Mouse (Mus musculus) CH12.LX (cell line): ENCODE results near the gene Srp9. TPM values are rescaled to one million over a fixed set of nuclear protein-coding genes. Genes with fewer than 3 reads are reported as not detected.
A peak's percentile ranks its signal among the peaks of the same experiment; 100 is the strongest.

Experiments
- DNase-seq: peaks from one replicate; pipeline ENCODE4 v3.0.0-alpha.2; 2013; ENCODE audit errors: extremely low read depth
- H3K27ac ChIP-seq: 2 replicates; pipeline ENCODE4 v1.5.1; 2012; ENCODE audit warnings: low read depth, mild to moderate bottlenecking, control low read depth, moderate library complexity; ENCODE audit not compliant: insufficient read depth
- H3K27me3 ChIP-seq: replicated peaks from 2 replicates; pipeline ENCODE3; 2012; ENCODE audit warnings: inconsistent platforms
- H3K36me3 ChIP-seq, 2 experiments: replicated peaks in 1 of 2; 2 replicates each; pipeline versions ENCODE3 to v1.6.1; 2012; ENCODE audit warnings: inconsistent platforms in 1 of 2, low read length in 1 of 2, mild to moderate bottlenecking in 1 of 2, mixed read lengths in 1 of 2, moderate library complexity in 1 of 2; ENCODE audit not compliant: control insufficient read depth in 1 of 2, insufficient read depth in 1 of 2
- H3K4me1 ChIP-seq, 2 experiments: 2 replicates each; pipeline ENCODE4 v1.6.1; 2012; ENCODE audit warnings: inconsistent platforms in 1 of 2, moderate library complexity in 1 of 2; ENCODE audit not compliant: insufficient read depth in 2 of 2, control insufficient read depth in 1 of 2
- H3K4me2 ChIP-seq: 2 replicates; pipeline ENCODE4 v1.6.1; 2012; ENCODE audit warnings: low read depth, mild to moderate bottlenecking, control low read depth; ENCODE audit not compliant: poor library complexity, insufficient read depth, severe bottlenecking
- H3K4me3 ChIP-seq, 3 experiments: fragments of 150-350 bp in 1 of 3; sonication (generic) in 1 of 3; replicated peaks in 1 of 3; 2 replicates each; pipeline versions ENCODE3 to v1.5.1; 2011 to 2012; ENCODE audit warnings: low read depth in 2 of 3, low read length in 2 of 3, mild to moderate bottlenecking in 2 of 3, moderate library complexity in 2 of 3, control low read depth in 1 of 3, improper control_type of control experiment in 1 of 3, inconsistent platforms in 1 of 3, mixed read lengths in 1 of 3; ENCODE audit not compliant: poor library complexity in 1 of 3
- H3K79me2 ChIP-seq: replicated peaks from 2 replicates; pipeline ENCODE4 v1.6.1; 2012; ENCODE audit warnings: mild to moderate bottlenecking, moderate library complexity; ENCODE audit not compliant: control insufficient read depth, poor library complexity, insufficient read depth, severe bottlenecking; ENCODE audit errors: extremely low read depth
- H3K9ac ChIP-seq: 2 replicates; pipeline ENCODE4 v1.6.1; 2012; ENCODE audit warnings: low read depth, mild to moderate bottlenecking, control low read depth, moderate library complexity; ENCODE audit not compliant: insufficient read depth
- H3K9me3 ChIP-seq: replicated peaks from 2 replicates; pipeline ENCODE3; 2012; ENCODE audit warnings: low read length, inconsistent platforms, mixed read lengths
- BHLHE40 ChIP-seq: IDR thresholded peaks from 2 replicates; pipeline ENCODE4 v1.6.1; 2011; ENCODE audit warnings: mild to moderate bottlenecking, low read depth, low read length, improper control_type of control experiment
- CHD1 ChIP-seq: IDR thresholded peaks from 2 replicates; pipeline ENCODE4 v1.6.1; 2012; ENCODE audit warnings: low read depth, low read length, improper control_type of control experiment, inconsistent platforms
- CHD2 ChIP-seq: IDR thresholded peaks from 2 replicates; pipeline ENCODE4 v1.6.1; 2011; ENCODE audit warnings: low read length, improper control_type of control experiment
- CTCF ChIP-seq, 2 experiments: IDR thresholded peaks in 1 of 2; conservative IDR thresholded peaks in 1 of 2; 2 replicates each; pipeline ENCODE4 v1.5.1; 2011 to 2012; ENCODE audit warnings: low read depth in 2 of 2, low read length in 2 of 2, improper control_type of control experiment in 1 of 2, inconsistent platforms in 1 of 2, mild to moderate bottlenecking in 1 of 2, moderate library complexity in 1 of 2
- E2F4 ChIP-seq: IDR thresholded peaks from 2 replicates; pipeline ENCODE4 v1.6.1; 2011; ENCODE audit warnings: low read depth, low read length, improper control_type of control experiment; ENCODE audit not compliant: insufficient replicate concordance
- ELF1 ChIP-seq: IDR thresholded peaks from 2 replicates; pipeline ENCODE4 v1.6.1; 2014; ENCODE audit warnings: low read depth, mild to moderate bottlenecking, inconsistent platforms, low read length, improper control_type of control experiment
- EP300 ChIP-seq: IDR thresholded peaks from 2 replicates; pipeline ENCODE4 v1.6.1; 2011; ENCODE audit warnings: low read length, improper control_type of control experiment
- ETS1 ChIP-seq: conservative IDR thresholded peaks from 2 replicates; pipeline ENCODE4 v1.6.1; 2012; ENCODE audit warnings: low read depth, mild to moderate bottlenecking, inconsistent platforms, low read length, improper control_type of control experiment, moderate library complexity
- GABPA ChIP-seq: IDR thresholded peaks from 2 replicates; pipeline ENCODE4 v1.6.1; 2012; ENCODE audit warnings: low read depth, low read length, improper control_type of control experiment, inconsistent platforms; ENCODE audit not compliant: insufficient replicate concordance
- HCFC1 ChIP-seq: IDR thresholded peaks from 2 replicates; pipeline ENCODE4 v1.6.1; 2012; ENCODE audit warnings: low read depth, mild to moderate bottlenecking, inconsistent platforms, low read length, improper control_type of control experiment
- IRF4 ChIP-seq: IDR thresholded peaks from 2 replicates; pipeline ENCODE4 v1.6.1; 2014; ENCODE audit warnings: low read depth, mild to moderate bottlenecking, inconsistent platforms, low read length, improper control_type of control experiment
- JUN ChIP-seq: IDR thresholded peaks from 2 replicates; pipeline ENCODE4 v1.6.1; 2011; ENCODE audit warnings: low read depth, mild to moderate bottlenecking, low read length, improper control_type of control experiment, moderate library complexity; ENCODE audit not compliant: insufficient read depth
- JUND ChIP-seq: conservative IDR thresholded peaks from 2 replicates; pipeline ENCODE4 v1.6.1; 2011; ENCODE audit warnings: low read depth, low read length, improper control_type of control experiment
- KAT2A ChIP-seq: IDR thresholded peaks from 2 replicates; pipeline ENCODE4 v1.6.1; 2012; ENCODE audit warnings: low read length, improper control_type of control experiment, inconsistent platforms; ENCODE audit not compliant: insufficient replicate concordance
- MAFK ChIP-seq: IDR thresholded peaks from 2 replicates; pipeline ENCODE4 v1.6.1; 2011; ENCODE audit warnings: low read length, improper control_type of control experiment; ENCODE audit not compliant: insufficient replicate concordance
- MAX ChIP-seq: IDR thresholded peaks from 2 replicates; pipeline ENCODE4 v1.6.1; 2011; ENCODE audit warnings: low read length, improper control_type of control experiment
- MAZ ChIP-seq: IDR thresholded peaks from 2 replicates; pipeline ENCODE4 v1.6.1; 2012; ENCODE audit warnings: low read depth, mild to moderate bottlenecking, inconsistent platforms, low read length, improper control_type of control experiment, moderate library complexity
- MEF2A ChIP-seq: IDR thresholded peaks from 2 replicates; pipeline ENCODE4 v1.6.1; 2014; ENCODE audit warnings: low read depth, mild to moderate bottlenecking, inconsistent platforms, low read length, improper control_type of control experiment, borderline replicate concordance
- MXI1 ChIP-seq: IDR thresholded peaks from 2 replicates; pipeline ENCODE4 v1.6.1; 2011; ENCODE audit warnings: mild to moderate bottlenecking, low read depth, low read length, improper control_type of control experiment
- MYC ChIP-seq: IDR thresholded peaks from 2 replicates; pipeline ENCODE4 v1.6.1; 2011; ENCODE audit warnings: low read depth, mild to moderate bottlenecking, improper control_type of control experiment, low read length
- NELFE ChIP-seq: IDR thresholded peaks from 2 replicates; pipeline ENCODE4 v1.6.1; 2011; ENCODE audit warnings: low read depth, low read length, improper control_type of control experiment
- NRF1 ChIP-seq: IDR thresholded peaks from 2 replicates; pipeline ENCODE4 v1.6.1; 2014; ENCODE audit warnings: low read depth, mild to moderate bottlenecking, inconsistent platforms, low read length, improper control_type of control experiment, moderate library complexity
- PAX5 ChIP-seq: IDR thresholded peaks from 2 replicates; pipeline ENCODE4 v1.6.1; 2012; ENCODE audit warnings: low read length, inconsistent platforms, mixed read lengths
- POLR2A ChIP-seq: IDR thresholded peaks from 2 replicates; pipeline ENCODE4 v1.6.1; 2011; ENCODE audit warnings: low read depth, mild to moderate bottlenecking, improper control_type of control experiment, low read length
- POLR2AphosphoS2 ChIP-seq: IDR thresholded peaks from 2 replicates; pipeline ENCODE4 v1.6.1; 2011; ENCODE audit warnings: low read depth, low read length, improper control_type of control experiment
- RAD21 ChIP-seq: IDR thresholded peaks from 2 replicates; pipeline ENCODE4 v1.6.1; 2011; ENCODE audit warnings: low read depth, mild to moderate bottlenecking, low read length, improper control_type of control experiment, moderate library complexity
- RCOR1 ChIP-seq: conservative IDR thresholded peaks from 2 replicates; pipeline ENCODE4 v1.6.1; 2012; ENCODE audit warnings: low read depth, mild to moderate bottlenecking, inconsistent platforms, low read length, improper control_type of control experiment
- SIN3A ChIP-seq: IDR thresholded peaks from 2 replicates; pipeline ENCODE4 v1.6.1; 2012; ENCODE audit warnings: low read length, improper control_type of control experiment, inconsistent platforms
- SMC3 ChIP-seq: IDR thresholded peaks from 2 replicates; pipeline ENCODE4 v1.6.1; 2011; ENCODE audit warnings: low read depth, low read length, improper control_type of control experiment
- TBP ChIP-seq: conservative IDR thresholded peaks from 2 replicates; pipeline ENCODE4 v1.6.1; 2011; ENCODE audit warnings: low read depth, low read length, improper control_type of control experiment
- TCF12 ChIP-seq: IDR thresholded peaks from 2 replicates; pipeline ENCODE4 v1.6.1; 2014; ENCODE audit warnings: low read depth, mild to moderate bottlenecking, inconsistent platforms, low read length, improper control_type of control experiment
- UBTF ChIP-seq: IDR thresholded peaks from 2 replicates; pipeline ENCODE4 v1.6.1; 2012; ENCODE audit warnings: low read depth, mild to moderate bottlenecking, inconsistent platforms, low read length, improper control_type of control experiment, moderate library complexity
- USF1 ChIP-seq: IDR thresholded peaks from 2 replicates; pipeline ENCODE4 v1.6.1; 2014; ENCODE audit warnings: low read depth, mild to moderate bottlenecking, inconsistent platforms, low read length, improper control_type of control experiment
- USF2 ChIP-seq: conservative IDR thresholded peaks from 2 replicates; pipeline ENCODE4 v1.6.1; 2011; ENCODE audit warnings: low read depth, low read length, improper control_type of control experiment
- ZC3H11A ChIP-seq: IDR thresholded peaks from 2 replicates; pipeline ENCODE4 v1.6.1; 2012; ENCODE audit warnings: low read depth, mild to moderate bottlenecking, inconsistent platforms, low read length, improper control_type of control experiment
- ZKSCAN1 ChIP-seq: IDR thresholded peaks from 2 replicates; pipeline ENCODE4 v1.6.1; 2012; ENCODE audit warnings: low read depth, inconsistent platforms, low read length, improper control_type of control experiment, borderline replicate concordance
- ZMIZ1 ChIP-seq: IDR thresholded peaks from 2 replicates; pipeline ENCODE4 v1.6.1; 2012; ENCODE audit warnings: low read depth, mild to moderate bottlenecking, inconsistent platforms, low read length, improper control_type of control experiment
- ZNF384 ChIP-seq: IDR thresholded peaks from 2 replicates; pipeline ENCODE4 v1.6.1; 2012; ENCODE audit warnings: low read depth, low read length, improper control_type of control experiment, inconsistent platforms
- dilution Hi-C: fragments of 300-500 bp; cut with MboI; formaldehyde crosslinking; loops from 2 replicates; pipeline ENCODE4 v1.14.3; 2020; ENCODE audit warnings: low sequenced_read_pairs; ENCODE audit not compliant: extremely low pct_unique_long_range_greater_than_20kb, extremely low pct_ligation_motif_present
- in situ Hi-C: fragments of 300-500 bp; cut with MboI; formaldehyde crosslinking; loops from 3 replicates; pipeline ENCODE4 v1.14.3; 2019; ENCODE audit warnings: low sequenced_read_pairs, low pct_ligation_motif_present, low pct_unique_long_range_greater_than_20kb, mixed read lengths
- polyA plus RNA-seq: library from polyadenylated mRNA; unstranded; fragments of >175 nt; gene quantifications from 2 replicates; pipeline ENCODE4 v1.2.1, GENCODE M21; 2012; ENCODE audit warnings: low read depth; ENCODE audit not compliant: insufficient read length
- total RNA-seq, 2 experiments: library from RNA; depleted of rRNA; stranded (reverse); fragments of 300-350 nt in 1 of 2; fragments of >200 nt in 1 of 2; gene quantifications; 2 replicates each; pipeline ENCODE4 v1.2.3; 2012 to 2014

Gene Srp9
- total and polyA plus RNA-seq, 3 experiments = 135 to 221 (median 138) TPM

- peak; percentile 78 for DNase-seq
- H3K9ac ChIP-seq = peak overlapping the region; percentile 65; the same call in 1 of the 2 replicates
Observed at GRCm38 (mm10) chr1:182143288-182143687, 18.8 kb downstream of the Srp9 start.

GRCm38 (mm10) chr1:182145546-182145945 is 21.0 kb downstream of the Srp9 start:
- Histone ChIP-seq H3K4me2 (no peak overlapping the region), H3K79me2 (no peaks in the 10 kb centered on the region), H3K9me3 (peaks cover 1% of the 10 kb centered on the region), H3K4me3 (no peak overlapping the region), H3K4me1 (peaks cover 11 to 39% of the 10 kb centered on the region in 2 experiments; a peak in 3 of 4 replicates), H3K27ac (no peak overlapping the region), H3K27me3 (peaks cover 9% of the 10 kb centered on the region), H3K36me3 (no peaks in the 10 kb centered on the region), H3K9ac (no peak overlapping the region)
- in situ Hi-C loops (loop anchor here (10.0 to 25.0 kb wide), 2 partner anchors 192 to 399 kb away; partner anchors contain the start of gene Fbxo28), dilution Hi-C loops (no loop called here)
- TF ChIP-seq EP300 (no peak), MXI1 (no peak), CTCF (conservative IDR thresholded peaks at IDR 0.05 in 1 of 2, IDR thresholded peaks at IDR 0.05 in 1 of 2; ENCODE audit: low read depth in 2 of 2, low read length in 2 of 2) (0 out of 4 replicates have a peak, but pooled peaks of 1 of the 2 experiments have one; percentile 5), POLR2AphosphoS2 (no peak), POLR2A (no peak)
- DNase-seq = no peak

More at GRCm38 (mm10) chr1:182143288-182143687, 18.8 kb downstream of the Srp9 start:
- Histone ChIP-seq H3K4me2 (peak overlapping the region; percentile 76), H3K27ac (no peak overlapping the region), H3K4me1 (peaks cover 19 to 52% of the 10 kb centered on the region in 2 experiments), H3K36me3 (no peaks in the 10 kb centered on the region), H3K9me3 (no peaks in the 10 kb centered on the region), H3K27me3 (peaks cover 9% of the 10 kb centered on the region), H3K79me2 (no peaks in the 10 kb centered on the region), H3K4me3 (peak overlapping the region in 2 of 3 experiments; percentile 29 to 42)
- no peak for TF ChIP-seq JUN
- no peak for TF ChIP-seq TBP
- 0 out of 2 replicates have a peak, but pooled peaks have one; percentile 29 for TF ChIP-seq TCF12
- TF ChIP-seq UBTF = no peak
- TF ChIP-seq CHD1 = no peak
- no peak for TF ChIP-seq MEF2A
- TF ChIP-seq ZMIZ1 = no peak
- no peak for TF ChIP-seq POLR2A
- TF ChIP-seq POLR2AphosphoS2 = no peak
- TF ChIP-seq USF1 = no peak
- TF ChIP-seq JUND = 0 out of 2 replicates have a peak, but pooled peaks have one; percentile 8
- TF ChIP-seq CTCF (conservative IDR thresholded peaks at IDR 0.05 in 1 of 2, IDR thresholded peaks at IDR 0.05 in 1 of 2; ENCODE audit: low read depth in 2 of 2, low read length in 2 of 2) = peak; percentile 76 to 79
- 0 out of 2 replicates have a peak, but pooled peaks have one; percentile 13 for TF ChIP-seq IRF4
- no peak for TF ChIP-seq MXI1
- TF ChIP-seq MAX = no peak
- no peak for TF ChIP-seq RCOR1
- TF ChIP-seq ZKSCAN1 = no peak
- no peak for TF ChIP-seq MAZ
- TF ChIP-seq USF2 = no peak
- TF ChIP-seq E2F4 = 0 out of 2 replicates have a peak, but pooled peaks have one; percentile 19
- TF ChIP-seq EP300 = no peak
- no peak for TF ChIP-seq HCFC1
- peak; percentile 37; the same call in 1 of the 2 replicates for TF ChIP-seq BHLHE40
- TF ChIP-seq ZC3H11A = no peak
- no peak for TF ChIP-seq KAT2A
- 0 out of 2 replicates have a peak, but pooled peaks have one; percentile 33 for TF ChIP-seq NELFE
- peak; percentile 47 for TF ChIP-seq RAD21
- no peak for TF ChIP-seq MAFK
- TF ChIP-seq ZNF384 = no peak
- TF ChIP-seq SMC3 = peak; percentile 64
- TF ChIP-seq SIN3A = no peak
- no peak for TF ChIP-seq PAX5
- TF ChIP-seq ETS1 = no peak
- TF ChIP-seq GABPA = no peak
- TF ChIP-seq MYC = no peak
- TF ChIP-seq NRF1 = no peak
- no peak for TF ChIP-seq CHD2
- no peak for TF ChIP-seq ELF1
- dilution Hi-C loops = no loop called here
- in situ Hi-C loops = loop anchor here (10.0 to 25.0 kb wide), 2 partner anchors 194 to 402 kb away; partner anchors contain the start of gene Fbxo28
